In the genomic region with DNA sequence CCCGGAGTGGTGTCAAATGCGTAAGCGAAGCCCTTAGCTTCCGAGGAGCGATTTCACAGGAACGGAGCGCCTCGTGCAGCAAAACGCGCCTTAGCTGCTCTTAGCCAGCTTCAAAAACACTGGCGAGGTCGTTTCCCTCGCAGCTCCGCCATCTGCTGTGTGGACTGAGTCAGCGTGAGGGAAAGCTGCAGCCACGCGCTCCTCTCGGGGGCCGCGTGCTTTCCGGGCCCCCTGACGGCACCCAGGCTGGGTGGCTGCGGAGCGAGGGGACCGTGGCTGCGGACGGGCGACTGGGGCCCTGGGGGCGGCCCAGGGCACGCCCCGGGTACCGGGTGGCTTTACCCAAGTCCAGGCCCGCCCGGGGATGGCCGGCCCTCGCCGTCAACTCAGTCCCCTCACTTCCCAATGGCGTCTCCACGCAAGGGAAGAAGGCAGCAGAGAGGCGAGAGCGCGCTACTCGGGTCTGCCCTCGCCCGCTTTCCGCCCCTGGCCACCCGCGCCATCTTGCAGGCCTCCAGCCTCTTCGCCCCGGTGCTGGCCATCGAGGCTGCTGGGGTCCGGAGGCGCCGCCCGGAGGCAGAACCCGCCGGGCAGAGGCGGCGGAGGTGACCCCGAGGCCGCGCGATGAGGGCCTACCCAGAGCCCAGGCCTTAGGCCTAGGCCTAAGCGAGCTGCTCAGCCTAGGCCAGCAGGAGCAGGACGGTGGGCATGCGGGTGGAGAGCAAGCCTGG, we compare ENCODE assay signal across 8 mouse cellular contexts. TPM values are rescaled to one million over a fixed set of nuclear protein-coding genes. Genes with fewer than 3 reads are reported as not detected.
A peak's percentile ranks its signal among the peaks of the same experiment; 100 is the strongest.
DNase-seq lines count a peak whose midpoint lies in the region; ATAC-seq and TF ChIP-seq lines count a peak whose summit lies in the region.

No protein-coding gene starts in this region.

- TF ChIP-seq CTCF in gastrocnemius, adult 2 months (IDR thresholded peaks at IDR 0.05) = no peak
- no peak for TF ChIP-seq CTCF in E14TG2a.4 (conservative IDR thresholded peaks at IDR 0.05; ENCODE audit: low read length)

- WGBS in hindbrain, embryonic 12.5 days = 3% methylated on average over 58 of the region's 66 CpGs
- WGBS in liver, embryonic 13.5 days (ENCODE audit: insufficient replicate concordance) = 25% methylated on average over 51 of the region's 66 CpGs

- peak overlapping the region; percentile 83 for H3K4me2 ChIP-seq in hindbrain, embryonic 12.5 days (replicated peaks)
- H3K4me2 ChIP-seq in liver, embryonic 13.5 days = peak overlapping the region; percentile 63

- H3K4me1 ChIP-seq in E14TG2a.4 (replicated peaks; ENCODE audit: low read depth, low read length) = peaks cover 7% of the 10 kb centered on the region
- H3K4me1 ChIP-seq in hindbrain, embryonic 12.5 days = peaks cover 18% of the 10 kb centered on the region
- H3K4me1 ChIP-seq in liver, embryonic 13.5 days (replicated peaks) = peaks cover 23% of the 10 kb centered on the region

- intact Hi-C loops in gastrocnemius, adult 2 months (cut with DNase I) = loop anchor here (10.0 kb wide), 1 partner anchor 151 kb away; no protein-coding TSS in a partner anchor
- intact Hi-C loops in gastrocnemius, postnatal 14 days (cut with DNase I; ENCODE audit: low total_unique reads) = no loop called here

- DNase-seq in gastrocnemius, adult 2 months = peak; percentile 27
- no peak for DNase-seq in gastrocnemius, postnatal 14 days
- peak; percentile 74 for DNase-seq in embryo, embryonic 10.5 days (ENCODE audit: low spot score)
- DNase-seq in liver, embryonic 13.5 days = no peak
- peak; percentile 46 for DNase-seq in right cerebral cortex, postnatal 14 days
- no peak for DNase-seq in c-Kit-positive CD71-positive TER-119-positive erythroid progenitor cells, embryonic 14.5 days (ENCODE audit: low spot score)

- peak overlapping the region; percentile 64 for H3K4me3 ChIP-seq in gastrocnemius, adult 2 months
- H3K4me3 ChIP-seq in E14TG2a.4 (replicated peaks; ENCODE audit: low read length) = peak overlapping the region; percentile 62
- H3K4me3 ChIP-seq in hindbrain, embryonic 12.5 days = peak overlapping the region; percentile 46
- peak overlapping the region; percentile 36 for H3K4me3 ChIP-seq in liver, embryonic 13.5 days (replicated peaks)

- peak; percentile 76 for ATAC-seq in hindbrain, embryonic 12.5 days (ENCODE audit: low FRiP score)
- ATAC-seq in liver, embryonic 13.5 days (ENCODE audit: low read depth) = peak; percentile 53

- no peak overlapping the region for H3K27ac ChIP-seq in gastrocnemius, adult 2 months
- peak overlapping the region; percentile 71 for H3K27ac ChIP-seq in hindbrain, embryonic 12.5 days
- H3K27ac ChIP-seq in liver, embryonic 13.5 days = no peak overlapping the region

- no peaks in the 10 kb centered on the region for H3K36me3 ChIP-seq in E14TG2a.4 (ENCODE audit: insufficient read depth, low read length)
- H3K36me3 ChIP-seq in hindbrain, embryonic 12.5 days = no peaks in the 10 kb centered on the region
- H3K36me3 ChIP-seq in liver, embryonic 13.5 days = no peaks in the 10 kb centered on the region

- peaks cover 5% of the 10 kb centered on the region for H3K9me3 ChIP-seq in E14TG2a.4 (ENCODE audit: low read length)
- no peaks in the 10 kb centered on the region for H3K9me3 ChIP-seq in hindbrain, embryonic 12.5 days (replicated peaks)
- no peaks in the 10 kb centered on the region for H3K9me3 ChIP-seq in liver, embryonic 13.5 days (replicated peaks)

- H3K9ac ChIP-seq in hindbrain, embryonic 12.5 days = peak overlapping the region; percentile 68
- no peak overlapping the region for H3K9ac ChIP-seq in liver, embryonic 13.5 days

- H3K27me3 ChIP-seq in E14TG2a.4 (ENCODE audit: insufficient read depth, low read length) = peaks cover 69% of the 10 kb centered on the region
- peaks cover 48% of the 10 kb centered on the region for H3K27me3 ChIP-seq in hindbrain, embryonic 12.5 days
- peaks cover 82% of the 10 kb centered on the region for H3K27me3 ChIP-seq in liver, embryonic 13.5 days

RNA-seq across cellular contexts. Expression of gene Tbr1, which starts 13.0 kb away (rescaled TPM):
- total RNA-seq in gastrocnemius, adult 2 months (2021) = not detected
- under 1 TPM in 1 of 2 experiments, not detected in 1; 0.10 TPM for total RNA-seq in gastrocnemius, postnatal 14 days (2021)
- polyA plus RNA-seq in hindbrain, embryonic 12.5 days (2016; fragmentation: Nextera tagmentation; extraction: Ambion mirVana) = 0.14 and 0.54 TPM in 2 replicates
- not detected in 2 replicates for polyA plus RNA-seq in liver, embryonic 13.5 days (2015; fragmentation: Nextera tagmentation; extraction: Ambion mirVana)

Comparison
In these comparisons a context has a peak if more than half of its experiments do, and no peak if none do; other contexts are left out.
1. DNase-seq: peak in gastrocnemius, adult 2 months (single experiment), embryo, embryonic 10.5 days (single experiment) and right cerebral cortex, postnatal 14 days (single experiment); none in gastrocnemius, postnatal 14 days (single experiment), liver, embryonic 13.5 days (single experiment) and c-Kit-positive CD71-positive TER-119-positive erythroid progenitor cells, embryonic 14.5 days (single experiment).
2. Peak in every context shown above with its lines, with median percentiles within 50 percentile points of each other: H3K4me3 ChIP-seq.